Mouse (Mus musculus) adrenal gland, postnatal 0 days (tissue): ENCODE measurements around the gene Pacsin3. TPM values are rescaled to one million over a fixed set of nuclear protein-coding genes. Genes with fewer than 3 reads are reported as not detected.

Experiments used
- polyA plus RNA-seq: library from polyadenylated mRNA; unstranded; fragments of >200 nt; fragmentation: Nextera tagmentation; extraction: Ambion mirVana; gene quantifications from 2 replicates; pipeline ENCODE4 v1.2.1, GENCODE M21; 2015

The Pacsin3 gene
- 30.9 and 62.2 TPM in 2 replicates for polyA plus RNA-seq

DNA sequence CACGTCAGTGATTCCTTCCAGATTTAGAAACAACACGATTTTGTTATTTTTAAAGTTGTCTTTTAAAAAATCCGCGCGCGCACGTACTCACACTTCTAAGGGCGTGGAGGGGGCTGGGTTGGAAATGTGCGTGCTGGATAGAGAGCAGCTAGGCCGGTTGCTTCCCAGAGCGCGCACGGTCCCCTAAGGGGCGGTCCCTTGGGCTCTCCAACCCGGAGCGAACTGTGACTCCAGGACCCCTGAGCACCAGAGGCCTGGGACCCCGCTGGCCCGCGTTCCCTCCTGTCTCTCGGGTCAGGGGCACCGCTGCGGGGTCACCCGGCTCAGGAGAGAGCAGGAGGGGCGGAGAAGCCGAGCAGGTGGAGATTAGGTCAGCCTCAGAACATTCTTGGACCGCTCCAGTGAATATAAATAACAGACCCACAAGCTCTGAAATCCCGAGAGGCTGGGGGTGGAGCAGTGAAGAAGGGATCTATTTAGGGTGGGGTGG is at the start of gene Pacsin3:
Gene Pacsin3, plus strand, starts transcription at position 294 of the 490 bp plus-strand sequence.

DNA sequence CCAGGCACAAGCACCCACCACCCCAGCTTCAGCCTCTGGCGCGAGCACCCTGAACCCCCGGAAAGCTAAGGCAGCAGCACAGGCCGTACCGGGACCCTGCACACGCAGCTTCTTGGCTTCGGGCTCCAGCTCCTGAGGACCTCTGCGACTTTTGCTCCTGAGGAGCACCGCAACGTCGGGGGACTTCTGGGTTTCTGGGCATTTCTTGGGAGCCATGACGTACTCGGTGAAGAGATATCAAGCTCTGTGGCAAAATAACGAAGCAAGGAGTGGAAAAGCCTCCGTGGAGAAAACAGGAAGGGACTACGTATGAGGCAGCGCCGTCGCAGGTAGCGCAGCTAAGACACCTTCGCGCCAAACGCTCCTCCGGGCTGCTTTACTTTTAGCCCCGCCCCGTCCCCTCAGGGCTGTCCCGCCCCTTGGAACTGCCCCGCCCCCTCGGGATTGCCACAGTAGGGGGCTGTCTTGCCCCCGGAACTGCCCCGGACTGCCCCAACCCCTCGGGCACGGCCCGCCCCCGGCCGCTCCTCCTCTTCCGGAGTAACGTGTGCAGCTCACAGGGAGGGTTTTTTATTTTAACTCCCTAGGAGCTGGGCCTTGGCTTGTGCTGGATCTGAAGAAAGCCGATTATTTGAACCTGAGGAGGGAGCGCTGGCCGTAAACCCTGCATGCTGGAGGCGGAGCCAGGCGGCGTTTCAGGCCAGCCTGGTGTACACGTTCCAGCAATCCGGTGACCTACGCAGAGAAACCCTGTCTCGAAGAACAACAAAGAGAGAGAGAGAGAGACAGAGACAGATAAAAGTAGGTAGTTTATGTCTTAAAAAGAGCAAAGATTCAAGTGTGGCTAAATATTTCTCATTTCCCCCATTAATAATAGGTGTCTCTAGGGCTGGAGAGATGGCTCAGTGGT is 18.9 kb upstream of the Pacsin3 start, which contains the start of gene Ddb2:
Gene Ddb2, minus strand, starts transcription at position 382 of the 910 bp plus-strand sequence.

DNA sequence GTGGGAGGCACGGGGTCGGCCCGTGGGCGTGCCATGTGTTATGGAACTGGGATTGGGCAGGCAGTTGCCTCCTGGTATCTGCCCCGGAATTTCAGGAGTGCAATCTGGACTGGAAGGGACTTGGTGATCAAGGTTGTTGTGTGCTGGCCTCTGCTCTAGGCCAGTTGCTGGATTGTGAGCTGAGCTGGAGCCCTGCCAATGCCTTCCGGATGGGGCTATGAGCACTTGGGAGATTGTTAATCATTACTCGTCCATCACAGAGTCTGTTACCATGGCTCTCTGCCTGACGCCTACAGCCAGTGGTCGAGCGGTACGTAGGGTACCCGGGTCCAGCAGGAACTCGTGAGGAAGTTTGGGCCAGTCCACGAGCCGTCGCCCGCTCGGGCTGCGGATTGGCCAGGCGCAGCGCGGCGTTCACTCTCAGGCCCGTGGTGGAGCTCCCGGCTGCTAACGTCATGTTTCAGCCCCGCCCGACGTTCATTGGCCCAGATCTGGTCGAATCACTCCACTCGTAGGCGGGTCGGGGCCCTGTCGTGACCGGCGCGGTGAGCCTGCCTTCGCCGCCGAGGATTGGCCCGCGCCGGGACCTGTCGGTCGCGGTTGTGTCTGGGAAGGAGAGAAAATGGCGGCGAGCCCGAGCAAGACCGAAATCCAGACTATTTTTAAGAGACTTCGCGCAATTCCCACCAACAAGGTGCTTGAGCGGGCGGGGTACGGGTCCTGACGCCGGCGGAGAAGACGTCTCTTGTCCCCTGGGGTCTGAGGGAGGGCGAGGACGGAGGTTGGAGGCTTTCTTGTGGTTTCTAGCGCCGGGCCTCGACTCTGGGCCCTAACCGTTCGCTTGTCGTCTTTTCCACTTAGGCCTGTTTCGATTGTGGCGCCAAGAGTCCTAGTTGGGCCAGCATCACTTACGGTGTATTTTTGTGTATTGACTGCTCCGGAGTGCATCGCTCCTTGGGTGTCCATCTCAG is 9.2 kb downstream of the Pacsin3 start, which contains the start of gene Arfgap2:
Gene Arfgap2, plus strand, starts transcription at position 264 of the 971 bp plus-strand sequence.

Other genes starting within 250 kb of the Pacsin3 start
- gene Rapsn, start 220.3 kb upstream of the Pacsin3 start, polyA plus RNA-seq: 2.7 and 3.5 TPM in 2 replicates
- 219 and 226 TPM in 2 replicates for gene Psmc3, start 201.9 kb upstream of the Pacsin3 start, polyA plus RNA-seq
- 26.0 and 29.1 TPM in 2 replicates for gene Slc39a13, start 185.5 kb upstream of the Pacsin3 start, polyA plus RNA-seq
- gene Spi1, start 173.6 kb upstream of the Pacsin3 start, polyA plus RNA-seq: 10.3 and 10.7 TPM in 2 replicates
- 0.06 and 0.41 TPM in 2 replicates for gene Mybpc3, start 137.8 kb upstream of the Pacsin3 start, polyA plus RNA-seq
- gene Madd, start 72.1 kb upstream of the Pacsin3 start, polyA plus RNA-seq: 8.3 and 9.3 TPM in 2 replicates
- gene Nr1h3, start 53.1 kb upstream of the Pacsin3 start, polyA plus RNA-seq: 6.4 and 7.9 TPM in 2 replicates
- gene Acp2, start 53.1 kb upstream of the Pacsin3 start, polyA plus RNA-seq: 20.9 and 26.2 TPM in 2 replicates
- 10.0 and 13.9 TPM in 2 replicates for gene Ddb2, start 19.0 kb upstream of the Pacsin3 start, polyA plus RNA-seq
- gene Arfgap2, start 9.0 kb downstream of the Pacsin3 start, polyA plus RNA-seq: 56.4 and 79.6 TPM in 2 replicates
- 40.5 and 41.8 TPM in 2 replicates for gene 1110051M20Rik, start 188.8 kb downstream of the Pacsin3 start, polyA plus RNA-seq
- gene Lrp4, start 201.6 kb downstream of the Pacsin3 start, polyA plus RNA-seq: 3.9 and 4.7 TPM in 2 replicates